Mouse (Mus musculus) intestine, embryonic 14.5 days (tissue): ENCODE results near the gene Srl. TPM values are rescaled to one million over a fixed set of nuclear protein-coding genes. Genes with fewer than 3 reads are reported as not detected.

Experiments used
- ATAC-seq: fragments of 200-750 bp; cut with Nextera tagmentation; replicated peaks from 2 replicates; pipeline ENCODE4 v1.8.0; 2017; ENCODE audit warnings: low read depth, moderate number of reproducible peaks, moderate TSS enrichment, moderate library complexity; ENCODE audit not compliant: low FRiP score, low TSS enrichment
- DNase-seq: peaks from one replicate; pipeline ENCODE4 v3.0.0-alpha.2; 2018; ENCODE audit warnings: low spot score
- H3K27ac ChIP-seq: fragments of 300-500 bp; sonication (generic); 2 replicates; pipeline ENCODE4 v1.5.1; 2014; ENCODE audit warnings: low read depth, mild to moderate bottlenecking, control low read depth
- H3K27me3 ChIP-seq: fragments of 300-500 bp; sonication (generic); replicated peaks from 2 replicates; pipeline ENCODE4 v1.6.1; 2014; ENCODE audit warnings: low read length, control low read depth; ENCODE audit not compliant: control insufficient read depth, insufficient read depth
- H3K36me3 ChIP-seq: fragments of 300-500 bp; sonication (generic); 2 replicates; pipeline ENCODE4 v1.6.1; 2014; ENCODE audit warnings: low read length, control low read depth; ENCODE audit not compliant: control insufficient read depth, insufficient read depth
- H3K4me1 ChIP-seq: fragments of 300-500 bp; sonication (generic); replicated peaks from 2 replicates; pipeline ENCODE4 v1.6.1; 2014; ENCODE audit warnings: low read length, control low read depth, mixed read lengths; ENCODE audit not compliant: control insufficient read depth, insufficient read depth
- H3K4me2 ChIP-seq: fragments of 300-500 bp; sonication (generic); 2 replicates; pipeline ENCODE4 v1.6.1; 2014; ENCODE audit warnings: low read length
- H3K4me3 ChIP-seq: fragments of 300-500 bp; sonication (generic); 2 replicates; pipeline ENCODE4 v1.5.1; 2014; ENCODE audit warnings: low read depth, low read length, control low read depth, mixed read lengths
- H3K9ac ChIP-seq: fragments of 300-500 bp; sonication (generic); 2 replicates; pipeline ENCODE4 v1.6.1; 2014; ENCODE audit warnings: mild to moderate bottlenecking, low read length
- H3K9me3 ChIP-seq: fragments of 300-500 bp; sonication (generic); 2 replicates; pipeline ENCODE4 v1.6.1; 2016; ENCODE audit warnings: low read length, control low read depth; ENCODE audit not compliant: control insufficient read depth
- WGBS: fragments of 180-500 bp; shearing (Covaris S2); extraction: QIAGEN DNeasy Blood & Tissue Kit; methylation state at CpG from one replicate; pipeline ENCODE4 v1.1.7; 2014; 5-methylcytosine and 5-hydroxymethylcytosine counted together
- polyA plus RNA-seq: library from polyadenylated mRNA; unstranded; fragments of >200 nt; fragmentation: Nextera tagmentation; extraction: Ambion mirVana; gene quantifications from 2 replicates; pipeline ENCODE4 v1.2.1, GENCODE M21; 2014

Srl gene
- polyA plus RNA-seq, 1 experiment from 2014 or later, result 13.1 TPM

DNA sequence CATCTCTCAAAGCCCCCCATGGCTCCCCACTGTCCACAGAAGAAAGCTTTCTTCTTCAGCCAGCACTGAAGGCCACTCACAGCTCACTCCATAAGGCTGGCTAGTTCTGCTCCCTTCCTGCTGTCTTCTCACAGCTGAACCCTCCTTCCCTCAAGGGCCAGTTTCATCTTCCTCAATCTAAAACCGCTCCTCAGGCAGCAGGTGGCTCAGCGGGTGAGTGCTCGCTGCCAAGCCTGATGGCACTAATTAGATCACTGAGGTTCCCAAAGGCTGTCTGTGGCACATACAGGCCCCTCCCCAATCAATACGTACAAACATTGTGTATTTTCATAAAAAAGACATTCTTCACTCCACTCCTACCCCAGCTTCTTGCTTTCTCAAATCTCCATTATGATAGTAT lies 22.5 kb downstream of the Srl start:
- no peak overlapping the region for H3K9ac ChIP-seq
- no peak overlapping the region for H3K27ac ChIP-seq
- no peaks in the 10 kb centered on the region for H3K4me1 ChIP-seq
- no peaks in the 10 kb centered on the region for H3K9me3 ChIP-seq
- 83% methylated on average over 4 of the region's 4 CpGs for WGBS
- no peak overlapping the region for H3K4me3 ChIP-seq
- no peaks in the 10 kb centered on the region for H3K36me3 ChIP-seq
- DNase-seq (no peak), ATAC-seq (no peak)
- H3K4me2 ChIP-seq, result no peak overlapping the region
- no peaks in the 10 kb centered on the region for H3K27me3 ChIP-seq

DNA sequence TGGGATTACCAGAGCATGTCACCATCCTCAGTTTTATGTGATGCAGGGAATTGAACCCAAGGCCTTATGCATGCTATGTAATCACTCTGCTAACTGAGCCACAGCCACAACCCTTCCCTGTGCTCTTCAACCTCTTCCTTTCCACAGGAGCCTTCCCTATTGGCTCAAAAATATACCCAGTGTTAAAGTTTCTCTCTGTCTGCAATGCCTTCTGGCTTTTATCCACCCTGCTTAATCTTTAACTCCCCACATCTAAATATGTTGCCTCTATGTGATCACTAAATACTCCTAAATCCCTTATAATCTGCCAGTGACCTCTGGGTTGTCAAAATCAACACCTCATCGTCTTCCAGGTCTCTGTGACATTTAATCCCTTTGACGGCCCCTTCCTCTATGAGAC lies 23.7 kb downstream of the Srl start:
- Histone ChIP-seq H3K27ac (no peak overlapping the region), H3K4me2 (no peak overlapping the region), H3K4me1 (0 out of 2 replicates have a peak, but pooled peaks cover 4% of the 10 kb centered on the region), H3K27me3 (no peaks in the 10 kb centered on the region), H3K4me3 (no peak overlapping the region), H3K9ac (no peak overlapping the region), H3K36me3 (no peaks in the 10 kb centered on the region), H3K9me3 (no peaks in the 10 kb centered on the region)
- ATAC-seq (no peak), DNase-seq (no peak)
- WGBS, result 71% methylated on average over 2 of the region's 2 CpGs

DNA sequence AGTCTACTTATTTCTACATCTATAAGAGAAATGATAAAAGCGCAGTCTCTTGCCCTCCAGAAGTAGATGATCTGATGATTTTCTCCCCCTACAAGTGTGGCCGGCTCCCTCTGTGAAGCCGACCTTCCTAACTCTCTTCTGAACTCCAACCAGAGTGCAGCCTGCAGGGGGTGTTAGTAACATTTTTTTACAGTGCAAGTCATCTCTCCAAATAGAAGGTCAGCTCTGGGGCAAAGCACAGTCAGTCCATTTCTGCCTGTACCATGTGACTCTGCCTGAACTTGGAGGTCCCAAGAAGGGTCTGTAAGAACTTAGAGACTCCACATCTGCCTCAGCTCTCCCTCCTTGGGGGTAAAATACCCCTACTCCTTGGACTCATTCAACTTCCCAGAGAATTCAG lies 27.2 kb downstream of the Srl start:
- no peaks in the 10 kb centered on the region for H3K36me3 ChIP-seq
- H3K4me1 ChIP-seq, result 0 out of 2 replicates have a peak, but pooled peaks cover 9% of the 10 kb centered on the region
- 87% methylated on average over 3 of the region's 3 CpGs for WGBS
- no peak overlapping the region for H3K27ac ChIP-seq
- no peaks in the 10 kb centered on the region for H3K27me3 ChIP-seq
- H3K4me3 ChIP-seq, result no peak overlapping the region
- H3K4me2 ChIP-seq, result no peak overlapping the region
- ATAC-seq (no peak), DNase-seq (no peak)
- no peak overlapping the region for H3K9ac ChIP-seq
- H3K9me3 ChIP-seq, result no peaks in the 10 kb centered on the region

DNA sequence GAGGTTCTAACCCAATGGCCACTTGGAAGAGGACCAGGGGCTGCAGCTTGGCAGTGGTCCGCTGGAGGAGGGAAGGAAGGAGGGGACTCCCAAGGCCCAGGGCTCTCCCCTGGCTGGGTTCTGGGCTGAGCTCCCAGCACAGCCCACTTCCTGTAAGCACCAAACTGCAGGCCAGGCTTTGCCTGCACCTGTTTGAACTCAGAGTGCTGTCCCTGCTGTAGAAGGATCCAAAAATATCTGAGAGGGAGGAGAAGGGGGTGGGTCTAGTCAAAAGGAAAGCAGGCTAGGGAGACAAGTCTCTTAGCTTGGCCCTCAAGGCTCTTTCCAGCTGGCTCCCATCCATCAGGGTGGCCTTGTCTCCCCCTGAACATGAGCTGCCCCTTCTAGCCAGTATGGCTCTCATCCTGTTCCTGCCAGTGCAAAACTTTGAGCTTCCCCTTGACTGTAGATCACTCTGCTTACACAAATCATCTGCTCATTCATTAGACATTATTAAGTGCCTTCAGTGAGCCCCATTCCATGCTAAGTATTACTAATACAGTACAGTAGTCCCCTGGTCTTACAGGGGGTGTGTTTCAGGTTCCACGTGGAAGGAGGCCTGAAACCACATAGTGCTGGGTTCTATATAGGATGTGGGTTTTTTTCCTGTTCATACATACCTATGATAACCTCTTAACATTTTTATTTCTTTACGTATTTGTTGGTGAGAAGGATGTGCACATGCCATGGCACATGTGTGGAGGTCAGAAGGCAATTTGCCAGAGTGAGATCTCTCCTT lies 28.8 kb downstream of the Srl start:
- no peak overlapping the region for H3K27ac ChIP-seq
- no peak overlapping the region for H3K9ac ChIP-seq
- no peaks in the 10 kb centered on the region for H3K36me3 ChIP-seq
- DNase-seq, result no peak
- no peaks in the 10 kb centered on the region for H3K9me3 ChIP-seq
- ATAC-seq, result peak; percentile 47; the same call in 1 of the 2 replicates
- H3K27me3 ChIP-seq, result no peaks in the 10 kb centered on the region
- H3K4me3 ChIP-seq, result no peak overlapping the region
- H3K4me1 ChIP-seq, result 0 out of 2 replicates have a peak, but pooled peaks cover 9% of the 10 kb centered on the region
- 61% methylated on average over 3 of the region's 3 CpGs for WGBS
- H3K4me2 ChIP-seq, result no peak overlapping the region

DNA sequence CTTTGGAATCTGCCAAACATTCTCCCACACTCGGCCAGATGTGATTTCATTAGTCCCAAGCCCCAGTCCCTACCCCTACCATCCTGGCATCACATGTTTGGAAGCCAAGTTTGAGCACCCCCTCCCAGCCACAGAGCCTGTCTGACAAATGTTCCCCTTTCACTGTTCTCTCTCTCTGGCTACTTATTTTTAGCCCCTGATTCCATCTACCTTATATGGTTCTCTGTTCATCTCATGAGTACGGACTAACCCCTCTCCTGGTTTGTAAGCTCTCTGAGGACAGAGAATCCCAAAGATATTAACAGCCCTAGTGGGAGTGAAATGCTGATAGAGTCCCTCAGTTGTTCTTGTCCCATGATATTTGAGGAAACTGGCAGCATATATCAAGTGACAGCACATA lies 30.2 kb downstream of the Srl start:
- Histone ChIP-seq H3K9me3 (no peaks in the 10 kb centered on the region), H3K27me3 (no peaks in the 10 kb centered on the region), H3K4me2 (no peak overlapping the region), H3K4me3 (no peak overlapping the region), H3K36me3 (no peaks in the 10 kb centered on the region), H3K9ac (no peak overlapping the region), H3K4me1 (0 out of 2 replicates have a peak, but pooled peaks cover 9% of the 10 kb centered on the region), H3K27ac (no peak overlapping the region)
- WGBS, result 67% methylated on average over 2 of the region's 2 CpGs
- ATAC-seq (no peak), DNase-seq (no peak)

DNA sequence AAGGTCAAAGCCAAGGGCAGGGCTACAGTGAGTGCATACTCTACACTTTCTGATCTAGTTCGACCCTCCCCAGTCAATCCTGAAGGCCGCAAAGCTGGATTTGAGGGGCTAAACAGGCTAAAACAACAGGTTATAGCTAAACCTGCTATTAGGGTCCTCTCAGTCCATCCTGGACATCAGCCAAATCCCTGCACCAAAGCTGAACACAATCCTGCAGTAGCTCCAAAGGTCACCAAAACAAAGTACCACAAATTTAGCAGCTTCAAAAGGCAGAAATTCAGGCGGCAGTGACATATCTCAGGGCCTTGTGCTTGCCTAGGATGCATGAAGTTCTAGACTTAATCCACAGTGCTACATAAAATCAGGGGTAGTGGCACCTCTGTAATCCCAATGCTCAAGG lies 35.4 kb downstream of the Srl start:
- ATAC-seq (no peak), DNase-seq (no peak)
- no peak overlapping the region for H3K9ac ChIP-seq
- no peak overlapping the region for H3K4me3 ChIP-seq
- no peaks in the 10 kb centered on the region for H3K4me1 ChIP-seq
- 79% methylated on average over 3 of the region's 3 CpGs for WGBS
- H3K36me3 ChIP-seq, result no peaks in the 10 kb centered on the region
- H3K27ac ChIP-seq, result no peak overlapping the region
- H3K9me3 ChIP-seq, result no peaks in the 10 kb centered on the region
- no peaks in the 10 kb centered on the region for H3K27me3 ChIP-seq
- no peak overlapping the region for H3K4me2 ChIP-seq

DNA sequence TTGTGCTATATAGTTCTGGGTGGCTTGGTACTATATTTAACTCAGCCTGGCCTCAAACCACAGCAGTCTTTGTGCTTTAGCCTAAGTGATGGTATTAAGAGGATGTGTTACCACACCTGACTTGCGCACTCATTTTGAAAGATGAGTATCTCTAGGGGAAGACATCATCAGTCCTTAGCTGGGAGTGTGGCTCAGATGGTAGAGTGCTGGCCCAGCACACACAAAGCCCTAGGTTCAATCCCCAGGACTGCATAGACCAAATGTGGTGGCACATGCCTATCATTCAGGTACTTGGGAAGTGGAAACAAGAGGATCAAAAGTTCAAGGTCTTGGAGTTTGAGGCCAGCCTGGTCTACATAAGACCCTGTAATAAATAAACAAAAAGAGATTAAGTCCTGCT lies 38.1 kb downstream of the Srl start:
- 87% methylated on average over 1 of the region's 1 CpGs for WGBS
- H3K4me1 ChIP-seq, result no peaks in the 10 kb centered on the region
- no peaks in the 10 kb centered on the region for H3K27me3 ChIP-seq
- no peaks in the 10 kb centered on the region for H3K9me3 ChIP-seq
- no peak overlapping the region for H3K4me3 ChIP-seq
- H3K27ac ChIP-seq, result no peak overlapping the region
- DNase-seq, result no peak
- ATAC-seq, result no peak
- no peak overlapping the region for H3K4me2 ChIP-seq
- H3K9ac ChIP-seq, result no peak overlapping the region
- no peaks in the 10 kb centered on the region for H3K36me3 ChIP-seq

DNA sequence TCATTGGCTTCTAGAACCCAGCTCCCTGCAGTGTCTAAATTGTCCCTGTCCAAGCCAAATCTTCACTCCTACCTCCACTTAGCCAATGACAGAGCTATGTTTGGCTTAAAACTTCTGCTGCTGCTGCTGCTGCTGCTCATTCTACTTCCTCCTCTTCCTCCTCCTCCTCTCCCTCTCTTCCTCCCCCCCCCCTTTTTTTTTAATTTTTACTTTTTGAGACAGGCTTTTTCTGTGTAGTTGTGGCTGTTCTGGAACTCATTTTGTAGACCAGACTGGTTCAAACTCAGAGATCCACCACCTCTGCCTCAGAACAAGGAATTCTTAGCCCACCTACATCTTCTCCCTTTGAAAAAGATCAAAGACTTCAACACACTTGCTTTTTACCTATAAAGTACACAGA lies 39.0 kb downstream of the Srl start:
- no peaks in the 10 kb centered on the region for H3K4me1 ChIP-seq
- H3K36me3 ChIP-seq, result no peaks in the 10 kb centered on the region
- no peak overlapping the region for H3K27ac ChIP-seq
- H3K4me2 ChIP-seq, result no peak overlapping the region
- DNase-seq, result no peak
- no peak overlapping the region for H3K9ac ChIP-seq
- H3K4me3 ChIP-seq, result no peak overlapping the region
- no peak for ATAC-seq
- H3K27me3 ChIP-seq, result no peaks in the 10 kb centered on the region
- no peaks in the 10 kb centered on the region for H3K9me3 ChIP-seq

DNA sequence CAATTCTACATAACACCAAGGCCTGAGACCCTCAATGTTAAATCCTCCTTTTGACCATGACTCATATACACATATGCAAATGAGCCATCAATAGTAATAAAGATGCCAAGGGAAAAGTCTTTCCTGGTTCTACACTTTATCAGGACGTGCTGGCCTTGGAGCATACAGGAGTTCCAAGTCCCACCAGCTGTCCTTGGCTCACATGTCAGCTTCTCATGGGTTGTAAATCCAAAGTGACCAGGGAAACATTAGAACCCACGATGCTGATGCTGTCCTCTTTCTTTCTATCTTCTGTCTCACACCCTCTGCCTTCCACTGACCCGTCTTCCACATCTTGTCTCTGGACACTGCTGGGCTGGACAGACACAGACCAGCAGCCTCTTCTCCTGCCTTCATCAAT lies 39.9 kb downstream of the Srl start:
- H3K4me2 ChIP-seq, result no peak overlapping the region
- no peaks in the 10 kb centered on the region for H3K27me3 ChIP-seq
- H3K9ac ChIP-seq, result no peak overlapping the region
- H3K27ac ChIP-seq, result no peak overlapping the region
- WGBS, result 76% methylated on average over 3 of the region's 3 CpGs
- DNase-seq (no peak), ATAC-seq (no peak)
- no peaks in the 10 kb centered on the region for H3K9me3 ChIP-seq
- no peak overlapping the region for H3K4me3 ChIP-seq
- H3K36me3 ChIP-seq, result no peaks in the 10 kb centered on the region
- H3K4me1 ChIP-seq, result no peaks in the 10 kb centered on the region
